Mouse (Mus musculus) hindbrain, embryonic 16.5 days (tissue): ENCODE data around the gene Efs. TPM values are rescaled to one million over a fixed set of nuclear protein-coding genes. Genes with fewer than 3 reads are reported as not detected.
"Not testable (repeated sequence)": the region's sequence is repeated elsewhere in the genome, so short reads cannot be mapped to it uniquely, and the experiment has no call there.

ENCODE experiments used
- ATAC-seq: fragments of 200-750 bp; cut with Nextera tagmentation; 2 replicates; pipeline ENCODE4 v1.8.0; 2017; ENCODE audit warnings: moderate TSS enrichment, moderate library complexity
- H3K27ac ChIP-seq: fragments of 300-500 bp; sonication (generic); 2 replicates; pipeline ENCODE4 v1.5.1; 2014; ENCODE audit warnings: low read depth, mild to moderate bottlenecking, control low read depth, low read length, moderate library complexity
- H3K27me3 ChIP-seq: fragments of 300-500 bp; sonication (generic); replicated peaks from 2 replicates; pipeline ENCODE4 v1.6.1; 2014; ENCODE audit warnings: low read length; ENCODE audit not compliant: control insufficient read depth, insufficient read depth
- H3K36me3 ChIP-seq: fragments of 300-500 bp; sonication (generic); 2 replicates; pipeline ENCODE4 v1.6.1; 2014; ENCODE audit warnings: mild to moderate bottlenecking, low read length, moderate library complexity, mixed read lengths; ENCODE audit not compliant: control insufficient read depth, insufficient read depth
- H3K4me1 ChIP-seq: fragments of 300-500 bp; sonication (generic); 2 replicates; pipeline ENCODE4 v1.6.1; 2014; ENCODE audit warnings: low read depth, low read length; ENCODE audit not compliant: control insufficient read depth, insufficient read depth
- H3K4me2 ChIP-seq: fragments of 300-500 bp; sonication (generic); 2 replicates; pipeline ENCODE4 v1.6.1; 2014; ENCODE audit warnings: mild to moderate bottlenecking, low read length, control low read depth, moderate library complexity
- H3K4me3 ChIP-seq: fragments of 300-500 bp; sonication (generic); 2 replicates; pipeline ENCODE4 v1.5.1; 2014; ENCODE audit warnings: mild to moderate bottlenecking, low read length, control low read depth, moderate library complexity
- H3K9ac ChIP-seq: fragments of 300-500 bp; sonication (generic); 2 replicates; pipeline ENCODE4 v1.6.1; 2014; ENCODE audit warnings: low read depth, mild to moderate bottlenecking, control low read depth, low read length, moderate library complexity
- H3K9me3 ChIP-seq: fragments of 300-500 bp; sonication (generic); 2 replicates; pipeline ENCODE4 v1.6.1; 2014; ENCODE audit warnings: mild to moderate bottlenecking, low read length, moderate library complexity; ENCODE audit not compliant: control insufficient read depth
- WGBS: fragments of 180-500 bp; shearing (Covaris S2); extraction: QIAGEN DNeasy Blood & Tissue Kit; methylation state at CpG from one replicate; pipeline ENCODE4 v1.1.7; 2014; 5-methylcytosine and 5-hydroxymethylcytosine counted together
- polyA plus RNA-seq: library from polyadenylated mRNA; unstranded; fragments of >200 nt; fragmentation: Nextera tagmentation; extraction: Ambion mirVana; gene quantifications from 2 replicates; pipeline ENCODE4 v1.2.1, GENCODE M21; 2015

Efs gene
- 14.2 and 15.5 TPM in 2 replicates for polyA plus RNA-seq

DNA sequence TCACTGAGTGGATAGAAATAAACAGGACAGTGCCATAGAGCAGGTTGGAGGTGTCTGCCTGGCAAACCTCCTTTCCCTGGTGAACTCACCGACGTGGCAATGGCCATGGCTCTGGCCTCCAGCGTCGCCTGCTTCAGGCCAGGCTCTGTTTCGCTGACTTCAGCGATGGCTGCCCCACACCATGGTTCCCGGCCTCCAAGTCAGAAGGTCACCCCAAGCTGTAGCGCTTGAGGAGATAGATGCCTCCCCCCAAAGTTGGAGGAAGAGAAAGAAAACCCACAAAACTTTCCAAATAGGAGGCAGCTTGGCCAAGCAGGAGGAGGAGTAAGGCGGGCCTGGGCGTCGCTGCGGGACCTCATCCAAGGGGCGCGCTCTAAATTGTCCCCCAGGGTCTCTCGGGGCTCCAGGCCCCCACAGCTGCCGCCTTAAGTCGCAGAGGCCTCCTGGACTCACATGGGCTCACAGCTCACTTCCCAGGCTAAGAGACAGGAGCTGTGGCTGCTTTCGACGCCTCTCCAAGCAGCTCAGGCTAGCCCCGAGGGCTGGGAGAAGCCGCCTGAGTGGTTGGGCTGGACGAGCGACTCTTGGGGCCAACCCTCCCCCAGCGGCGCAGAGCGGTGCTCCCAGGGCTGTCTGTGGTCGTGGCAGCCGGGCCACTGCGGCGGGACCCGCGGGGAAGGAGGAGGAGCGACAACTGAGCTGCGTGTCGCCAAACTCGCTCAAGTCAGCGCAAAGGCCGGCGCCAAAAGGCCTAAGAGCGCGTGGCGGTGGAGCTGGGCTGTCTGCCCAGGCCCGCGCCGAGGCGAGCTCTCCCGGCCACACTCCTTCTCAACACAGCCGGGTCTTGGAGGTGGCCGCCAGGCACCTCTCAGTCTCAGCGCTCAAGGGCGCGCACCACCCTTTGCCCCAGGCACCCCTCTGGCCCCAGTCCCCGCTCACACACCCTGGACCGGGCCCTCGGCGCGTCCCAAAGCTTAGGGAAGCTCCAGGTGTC is at the start of gene Efs:
Gene Efs, minus strand, starts transcription at position 778 of the 994 bp plus-strand sequence.
- peak within 1 kb of the TSS; percentile 48 for H3K4me3 ChIP-seq
- H3K27me3 ChIP-seq: no peaks in the 10 kb centered on the region
- H3K36me3 ChIP-seq: peaks cover 5% of the 10 kb centered on the region
- peaks cover 19% of the 10 kb centered on the region for H3K4me1 ChIP-seq
- peak; percentile 73 for ATAC-seq
- H3K4me2 ChIP-seq: peak within 1 kb of the TSS; percentile 96
- peaks cover 12% of the 10 kb centered on the region for H3K9me3 ChIP-seq
- peak within 1 kb of the TSS; percentile 78 for H3K9ac ChIP-seq
- 2% methylated on average over 52 of the region's 57 CpGs for WGBS
- peak within 1 kb of the TSS; percentile 92 for H3K27ac ChIP-seq

DNA sequence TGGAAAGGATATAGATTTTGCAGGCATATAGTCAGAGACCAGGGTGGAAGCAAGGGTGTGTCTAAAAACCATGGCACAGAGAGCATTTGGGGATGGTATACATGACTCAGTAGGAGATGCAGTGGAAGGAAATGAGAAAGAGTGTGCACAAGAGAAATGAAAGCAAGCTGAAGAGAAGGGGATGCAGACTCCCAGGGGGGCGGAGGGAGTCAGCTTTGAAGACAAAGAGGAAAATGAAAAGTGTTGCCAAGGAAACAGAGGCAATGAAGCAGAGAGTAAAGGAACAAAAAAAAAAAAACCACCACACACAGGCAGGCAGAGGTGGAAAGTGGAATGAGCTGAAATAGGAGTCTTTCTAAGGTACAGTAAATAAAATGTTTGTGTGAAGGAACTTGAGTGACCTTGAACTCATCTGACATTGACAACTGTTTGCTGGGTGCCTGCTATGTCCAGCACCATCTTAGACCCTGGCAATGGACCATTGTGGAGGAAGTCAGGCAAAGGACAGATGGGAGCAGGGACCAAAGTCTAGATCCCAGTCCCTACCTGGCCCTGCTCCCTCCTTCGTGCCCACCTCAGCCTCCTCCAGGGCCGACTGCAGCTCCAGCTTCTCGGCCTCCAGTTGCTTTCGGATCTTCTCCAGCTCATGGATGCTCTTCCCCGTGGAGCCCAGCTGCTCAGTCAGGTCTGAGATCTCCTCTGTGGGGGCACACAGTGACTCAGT is 48.3 kb upstream of the Efs start:
- 59% methylated on average over 6 of the region's 6 CpGs for WGBS
- no peaks in the 10 kb centered on the region for H3K9me3 ChIP-seq
- H3K9ac ChIP-seq: peak overlapping the region; percentile 40; the same call in 1 of the 2 replicates
- peaks cover 12% of the 10 kb centered on the region for H3K4me1 ChIP-seq
- H3K27me3 ChIP-seq: no peaks in the 10 kb centered on the region
- H3K4me2 ChIP-seq: no peak overlapping the region
- no peaks in the 10 kb centered on the region for H3K36me3 ChIP-seq
- H3K4me3 ChIP-seq: no peak overlapping the region
- peak; percentile 84 for ATAC-seq
- peak overlapping the region; percentile 85 for H3K27ac ChIP-seq

DNA sequence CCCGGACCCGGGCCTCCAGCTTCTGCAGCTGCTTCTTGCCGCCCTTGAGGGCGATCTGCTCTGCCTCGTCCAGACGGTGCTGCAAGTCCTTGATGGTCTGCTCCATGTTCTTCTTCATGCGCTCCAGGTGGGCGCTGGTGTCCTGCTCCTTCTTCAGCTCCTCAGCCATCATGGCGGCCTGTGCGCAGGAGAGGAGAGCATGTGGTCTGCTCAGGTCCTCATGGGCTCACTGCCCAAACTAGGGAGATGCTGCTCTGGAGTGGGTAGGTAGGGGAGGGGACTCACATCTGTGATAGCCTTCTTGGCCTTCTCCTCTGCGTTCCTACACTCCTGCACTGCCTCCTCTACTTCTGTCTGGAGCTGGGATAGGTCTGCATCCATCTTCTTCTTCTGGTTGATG is 46.9 kb upstream of the Efs start:
- H3K4me2 ChIP-seq, H3K36me3 ChIP-seq, H3K9me3 ChIP-seq, H3K9ac ChIP-seq, H3K27me3 ChIP-seq, H3K4me3 ChIP-seq, H3K27ac ChIP-seq, ATAC-seq: not testable (repeated sequence)
- H3K4me1 ChIP-seq: peaks cover 12% of the 10 kb centered on the region
- WGBS: 97% methylated on average over 8 of the region's 11 CpGs

DNA sequence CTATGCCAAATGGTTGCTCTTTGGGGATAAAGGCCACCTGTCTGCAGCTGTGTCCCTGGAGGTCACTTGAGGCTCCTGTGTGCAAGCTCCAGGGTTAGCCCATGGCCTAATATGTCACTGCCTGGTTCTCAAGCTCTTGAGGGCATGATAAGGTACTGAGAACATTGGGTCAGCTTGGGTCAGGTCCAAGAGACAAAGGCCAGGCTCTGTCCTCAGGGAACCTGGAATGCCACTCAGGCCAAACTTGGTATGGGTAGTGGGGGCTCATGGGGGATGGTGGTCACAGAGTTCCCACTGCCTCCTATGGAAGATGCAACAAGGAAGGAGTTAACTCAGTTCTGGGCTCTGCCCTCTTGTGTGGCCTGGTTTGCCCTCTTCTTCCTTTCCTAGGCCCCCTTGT is 42.4 kb upstream of the Efs start:
- no peak overlapping the region for H3K4me3 ChIP-seq
- H3K4me2 ChIP-seq: no peak overlapping the region
- no peak for ATAC-seq

DNA sequence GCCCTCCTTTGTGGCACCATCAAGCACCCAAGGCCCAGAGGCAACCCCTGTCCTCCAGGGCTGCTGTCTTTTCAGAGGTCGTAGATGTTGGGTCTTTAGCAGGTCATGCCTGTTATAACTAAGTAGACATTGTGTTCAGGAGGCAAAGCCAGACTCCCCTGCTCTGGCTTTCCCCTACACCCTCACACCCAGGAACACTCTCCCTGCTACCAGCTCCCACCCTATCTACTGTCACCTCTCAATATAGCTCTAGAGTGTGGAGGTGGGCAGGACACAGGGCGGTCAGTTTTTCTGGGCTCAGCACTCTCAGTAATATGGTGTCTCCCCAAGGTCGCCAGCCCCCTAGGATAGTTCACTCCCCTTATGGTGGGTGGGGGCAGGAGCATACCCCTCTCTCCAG is 41.9 kb upstream of the Efs start:
- Histone ChIP-seq H3K9ac (no peak overlapping the region), H3K4me2 (no peak overlapping the region), H3K27ac (no peak overlapping the region), H3K36me3 (no peaks in the 10 kb centered on the region), H3K9me3 (no peaks in the 10 kb centered on the region), H3K27me3 (no peaks in the 10 kb centered on the region), H3K4me3 (no peak overlapping the region), H3K4me1 (no peaks in the 10 kb centered on the region)
- 88% methylated on average over 3 of the region's 3 CpGs for WGBS
- no peak for ATAC-seq

More for the DNA sequence above, 42.4 kb upstream of the Efs start:
- H3K27ac ChIP-seq: no peak overlapping the region
- no peak overlapping the region for H3K9ac ChIP-seq
- no peaks in the 10 kb centered on the region for H3K9me3 ChIP-seq
- H3K4me1 ChIP-seq: 0 out of 2 replicates have a peak, but pooled peaks cover under 1% of the 10 kb centered on the region
- no peaks in the 10 kb centered on the region for H3K36me3 ChIP-seq
- no peaks in the 10 kb centered on the region for H3K27me3 ChIP-seq

DNA sequence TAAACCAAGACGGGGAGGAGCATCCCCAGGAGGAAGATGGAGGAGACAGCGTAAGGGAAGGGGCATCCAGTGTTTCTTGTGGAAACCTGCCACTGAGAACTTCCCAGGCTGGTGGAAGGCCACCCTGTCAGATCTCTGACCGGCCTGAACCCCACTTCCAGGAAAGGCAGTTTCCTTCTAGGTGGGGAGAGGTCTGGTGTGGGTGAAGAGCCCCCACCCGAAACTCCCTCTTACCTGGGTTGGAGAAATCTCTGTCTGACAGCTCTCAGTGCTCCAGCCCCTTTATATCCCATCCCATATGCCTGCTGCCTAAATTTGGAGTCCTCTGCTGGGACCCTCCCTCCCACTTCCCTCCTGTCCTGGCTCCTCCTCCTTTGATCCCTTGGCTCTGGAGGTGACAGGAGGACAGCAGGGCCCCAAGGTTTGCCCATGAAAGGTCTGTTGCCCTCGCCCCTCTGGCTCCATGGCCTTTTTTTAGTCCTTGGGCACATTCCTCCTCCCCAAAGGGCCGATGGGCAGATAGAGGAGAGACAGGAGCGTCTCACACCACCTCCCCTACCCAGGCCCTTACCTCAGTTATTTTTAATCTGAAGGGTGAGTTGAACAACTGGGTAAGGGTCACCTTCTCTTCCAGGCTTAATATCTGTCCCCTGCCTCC is 40.5 kb upstream of the Efs start, which contains the start of gene Myh6:
Gene Myh6, minus strand, starts transcription at position 608 of the 658 bp plus-strand sequence.
- Histone ChIP-seq H3K4me2 (no peak within 1 kb of the TSS), H3K9me3 (no peaks in the 10 kb centered on the region), H3K36me3 (no peaks in the 10 kb centered on the region), H3K27ac (no peak within 1 kb of the TSS), H3K27me3 (no peaks in the 10 kb centered on the region), H3K4me3 (no peak within 1 kb of the TSS), H3K4me1 (no peaks in the 10 kb centered on the region), H3K9ac (no peak within 1 kb of the TSS)
- ATAC-seq: no peak
- WGBS: 79% methylated on average over 7 of the region's 7 CpGs

DNA sequence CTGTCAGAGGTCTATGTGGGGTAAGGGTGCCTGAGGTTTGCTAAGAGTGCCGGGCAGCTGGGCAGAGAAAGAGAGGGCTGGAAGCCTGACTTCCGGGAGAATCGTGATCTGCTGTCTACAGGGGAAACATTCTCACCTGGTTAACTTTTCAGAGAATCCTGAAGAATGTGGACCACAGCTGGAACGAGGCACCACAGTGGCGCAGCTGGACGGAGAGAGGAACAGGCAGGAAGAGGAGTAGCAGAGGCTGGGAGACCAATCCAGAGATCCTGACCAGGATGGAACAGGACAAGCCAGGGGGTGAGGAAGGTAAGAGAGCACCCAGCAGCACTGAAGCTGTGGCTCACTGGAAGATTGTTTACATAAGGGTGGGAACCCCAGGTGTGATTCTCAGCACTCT is 39.7 kb upstream of the Efs start:
- no peaks in the 10 kb centered on the region for H3K9me3 ChIP-seq
- WGBS: 76% methylated on average over 6 of the region's 6 CpGs
- H3K27me3 ChIP-seq: no peaks in the 10 kb centered on the region
- H3K36me3 ChIP-seq: no peaks in the 10 kb centered on the region
- H3K4me1 ChIP-seq: no peaks in the 10 kb centered on the region
- no peak overlapping the region for H3K27ac ChIP-seq
- no peak overlapping the region for H3K9ac ChIP-seq
- no peak for ATAC-seq
- H3K4me3 ChIP-seq: no peak overlapping the region
- no peak overlapping the region for H3K4me2 ChIP-seq

DNA sequence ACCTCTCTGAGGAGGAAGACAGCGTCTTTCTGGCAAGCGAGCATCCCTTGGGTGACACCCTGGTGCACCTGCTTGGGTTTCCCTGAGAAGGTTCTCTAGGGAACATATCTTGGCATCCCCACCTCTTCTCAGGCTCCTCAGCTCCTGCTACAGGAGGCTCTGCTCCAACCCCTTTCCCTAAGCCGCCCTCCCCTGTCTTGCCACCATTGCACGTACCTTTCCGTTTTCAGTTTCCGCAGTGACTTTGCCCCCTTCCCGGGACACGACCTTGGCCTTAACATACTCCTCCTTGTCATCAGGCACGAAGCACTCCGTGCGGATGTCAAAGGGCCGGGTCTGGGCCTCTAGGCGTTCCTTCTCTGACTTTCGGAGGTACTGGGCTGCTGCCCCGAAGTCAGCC is 39.1 kb upstream of the Efs start:
- H3K27me3 ChIP-seq: no peaks in the 10 kb centered on the region
- 81% methylated on average over 15 of the region's 15 CpGs for WGBS
- ATAC-seq: no peak
- H3K36me3 ChIP-seq: no peaks in the 10 kb centered on the region
- no peak overlapping the region for H3K27ac ChIP-seq
- H3K9me3 ChIP-seq: no peaks in the 10 kb centered on the region
- H3K4me1 ChIP-seq: no peaks in the 10 kb centered on the region
- no peak overlapping the region for H3K9ac ChIP-seq
- H3K4me2 ChIP-seq: no peak overlapping the region
- H3K4me3 ChIP-seq: no peak overlapping the region
